Mouse (Mus musculus): ENCODE results near the gene Olfr1423.

DNA sequence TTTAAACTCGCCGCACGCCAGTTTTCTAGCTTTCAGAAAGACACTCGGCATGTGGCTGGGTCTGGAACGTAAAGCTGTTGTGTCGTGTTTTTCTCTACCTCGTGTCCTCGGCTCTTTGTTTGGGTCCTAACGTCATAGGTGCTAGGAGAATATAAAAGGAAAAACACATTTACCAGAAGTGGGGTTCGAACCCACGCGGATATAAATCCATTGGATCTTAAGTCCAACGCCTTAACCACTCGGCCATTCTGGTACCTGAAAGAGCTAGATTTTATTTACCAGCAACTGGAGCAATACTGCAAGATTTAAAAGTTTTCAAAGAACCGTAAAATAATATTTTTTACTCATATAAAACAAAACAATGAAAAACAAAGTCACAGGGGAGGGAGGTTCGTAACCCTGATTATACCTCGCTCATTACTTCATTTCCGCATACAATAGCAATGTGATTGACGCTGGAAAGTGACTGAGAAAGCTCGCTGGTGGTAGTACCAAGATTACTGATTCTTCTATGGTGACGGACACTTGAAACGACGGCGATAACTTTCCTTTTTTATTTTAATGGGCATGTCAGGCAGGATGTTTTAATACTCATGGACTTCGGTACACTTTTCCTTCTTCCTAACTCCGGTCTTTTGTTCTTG lies 30.1 kb downstream of the Olfr1423 start:
- TF ChIP-seq CTCF (IDR thresholded peaks at IDR 0.05; ENCODE audit: control insufficient read depth, insufficient read depth, insufficient read length) = no peak
- peak; percentile 71 for TF ChIP-seq MAX (IDR thresholded peaks at IDR 0.05)
- no peak for TF ChIP-seq MYOG (IDR thresholded peaks at IDR 0.05; ENCODE audit: control insufficient read depth, extremely low read depth, insufficient read length)
- peak; percentile 25 for TF ChIP-seq CEBPB (IDR thresholded peaks at IDR 0.05; ENCODE audit: low read depth)
- no peak for TF ChIP-seq MYOD1 (IDR thresholded peaks at IDR 0.05; ENCODE audit: control insufficient read depth, insufficient read length, low read depth)
- no peak for TF ChIP-seq FOSL1 (IDR thresholded peaks at IDR 0.05; ENCODE audit: insufficient read depth, low read length, poor library complexity, severe bottlenecking)
